Mouse (Mus musculus): ENCODE measurements around the gene Pde6h.

Gene Pde6h

DNA sequence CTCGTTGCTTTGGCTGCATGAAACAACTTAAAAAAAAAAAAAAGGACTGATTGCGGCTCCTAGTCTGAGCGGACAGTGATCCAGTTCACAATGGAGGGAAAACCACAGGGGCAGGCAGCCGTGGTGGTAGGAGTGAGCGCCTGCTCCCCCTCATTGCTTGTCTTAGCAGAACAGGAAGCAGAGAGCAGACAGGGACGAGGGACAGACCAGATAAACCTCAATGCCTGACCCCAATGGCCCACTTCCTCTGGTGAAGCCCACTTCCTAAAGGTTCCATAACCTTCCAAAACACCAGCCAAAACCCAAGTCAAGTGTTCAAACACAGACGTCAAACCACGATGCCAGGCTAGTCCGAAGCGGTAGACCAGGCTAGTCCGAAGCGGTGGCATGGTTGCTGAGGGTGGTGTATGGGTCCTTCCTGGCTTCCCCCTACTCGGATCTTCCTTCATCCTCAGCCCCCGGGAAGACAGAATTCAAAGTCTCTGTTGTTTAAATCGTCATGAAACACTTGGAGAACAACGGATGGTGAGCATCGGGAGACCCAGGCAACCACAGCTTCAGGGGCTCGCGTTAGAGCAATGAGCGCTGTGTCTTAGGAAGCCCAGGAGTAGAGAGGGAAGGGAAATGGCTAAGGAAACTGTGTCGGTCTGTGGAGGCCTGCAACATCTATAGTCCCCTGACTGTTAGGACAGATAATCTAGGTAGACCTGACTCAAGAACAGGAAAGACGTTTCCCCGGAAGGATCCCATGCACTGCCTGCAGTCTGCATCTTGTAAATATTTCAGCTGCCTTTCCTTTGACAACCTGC lies 55.8 kb downstream of the Pde6h start:
- no peak for DNase-seq (ENCODE audit: low spot score in 2 of 2)

DNA sequence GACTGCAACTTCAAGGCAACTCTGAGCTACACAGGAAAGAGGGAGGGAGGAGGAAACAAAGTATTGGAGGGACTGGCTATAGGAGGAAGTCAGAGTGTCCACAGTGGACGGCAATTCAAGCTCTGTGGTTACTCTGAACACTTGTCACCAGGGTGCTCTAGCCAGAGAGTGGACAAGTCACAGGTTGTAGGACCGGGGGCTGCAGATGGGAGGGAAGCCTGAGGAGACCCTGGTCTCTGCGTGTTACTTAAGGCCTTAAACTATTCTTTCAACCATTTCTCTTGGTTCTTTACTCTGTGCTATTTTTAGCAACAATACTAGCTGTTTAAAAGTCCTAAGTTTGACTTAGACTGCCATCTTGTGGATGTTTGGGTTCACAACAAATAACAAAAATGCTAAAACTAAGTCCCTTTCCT lies 56.7 kb downstream of the Pde6h start:
- no peak for DNase-seq (ENCODE audit: low spot score in 2 of 2)

DNA sequence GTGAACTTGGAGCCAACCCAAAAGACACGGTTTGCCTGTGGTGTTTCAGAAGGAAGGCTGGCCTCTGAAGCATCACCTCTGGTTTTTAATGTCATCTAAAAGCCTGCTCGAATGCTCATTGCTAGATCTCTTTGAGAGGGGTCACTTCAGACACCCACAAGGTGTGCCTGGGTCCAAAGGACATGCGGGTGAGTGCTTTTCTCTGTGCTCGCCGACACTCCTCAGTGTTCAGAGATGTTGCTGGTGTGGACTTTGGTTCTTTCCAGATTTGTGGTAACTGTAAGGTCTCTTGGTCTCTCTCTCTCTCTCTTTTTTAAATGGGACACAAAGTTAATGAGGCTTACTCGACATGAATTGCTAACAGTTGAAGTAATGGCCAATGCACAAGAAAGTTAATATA lies 58.9 kb downstream of the Pde6h start:
- no peak for DNase-seq (ENCODE audit: low spot score in 2 of 2)

DNA sequence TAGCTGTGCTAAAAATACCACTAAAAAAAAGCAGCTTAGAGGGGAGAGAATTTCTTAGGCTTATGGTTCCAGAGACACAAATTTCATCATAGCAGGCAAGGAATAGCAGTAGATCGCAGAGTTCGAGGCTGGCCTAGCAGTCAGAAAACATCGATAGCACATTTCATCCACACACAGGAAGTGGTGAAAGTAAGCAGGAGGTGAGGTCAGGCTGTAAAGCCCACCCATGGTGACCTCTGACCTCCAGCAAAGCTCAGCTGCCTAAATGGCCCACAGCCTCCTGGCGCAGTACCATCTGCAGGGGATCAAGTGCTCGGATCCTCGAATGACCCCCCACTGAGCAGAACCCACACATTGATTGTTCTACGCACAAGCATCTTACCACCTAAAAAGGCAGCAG lies 59.6 kb downstream of the Pde6h start:
- DNase-seq (ENCODE audit: low spot score in 2 of 2) = no peak

DNA sequence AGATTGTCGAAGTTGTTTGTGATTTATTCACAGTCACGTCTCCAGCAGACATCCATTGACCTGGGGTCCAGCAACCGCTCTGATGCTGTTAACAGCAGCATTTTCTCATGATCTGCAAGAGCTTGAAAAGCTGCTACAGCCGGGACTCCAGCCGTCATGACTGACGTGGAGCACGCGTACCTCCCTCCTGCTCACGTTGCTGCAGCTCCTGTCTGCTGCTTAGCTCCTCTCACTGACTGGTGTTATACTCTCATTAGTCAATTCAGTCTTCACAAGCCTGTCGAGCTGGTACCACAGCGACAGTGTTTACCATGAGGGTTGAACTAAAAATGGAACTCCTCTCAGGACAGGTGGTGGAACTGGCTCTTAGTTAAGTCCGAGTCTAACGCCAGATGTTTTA lies 62.4 kb downstream of the Pde6h start:
- no peak for DNase-seq (ENCODE audit: low spot score in 2 of 2)

DNA sequence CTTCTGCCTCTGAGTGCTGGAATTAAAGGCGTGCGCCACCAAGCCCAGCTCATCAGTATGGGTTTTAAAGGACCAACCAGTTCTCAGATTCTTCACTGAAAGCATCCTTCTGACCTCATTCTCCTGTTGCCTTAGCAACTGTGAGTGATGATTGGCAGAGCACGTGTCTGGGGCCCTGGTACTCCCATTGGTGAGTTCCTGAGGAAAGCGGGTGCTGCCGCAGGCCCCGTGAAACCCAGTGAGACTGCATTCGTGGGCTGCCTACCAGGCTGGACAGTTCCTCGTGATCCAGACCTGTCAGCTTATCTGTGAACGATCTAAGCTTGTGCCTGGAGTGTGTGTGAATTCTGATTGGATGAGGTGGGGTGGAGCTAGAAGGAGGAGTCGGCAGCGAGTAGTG lies 63.1 kb downstream of the Pde6h start:
- DNase-seq (ENCODE audit: low spot score in 2 of 2) = no peak

DNA sequence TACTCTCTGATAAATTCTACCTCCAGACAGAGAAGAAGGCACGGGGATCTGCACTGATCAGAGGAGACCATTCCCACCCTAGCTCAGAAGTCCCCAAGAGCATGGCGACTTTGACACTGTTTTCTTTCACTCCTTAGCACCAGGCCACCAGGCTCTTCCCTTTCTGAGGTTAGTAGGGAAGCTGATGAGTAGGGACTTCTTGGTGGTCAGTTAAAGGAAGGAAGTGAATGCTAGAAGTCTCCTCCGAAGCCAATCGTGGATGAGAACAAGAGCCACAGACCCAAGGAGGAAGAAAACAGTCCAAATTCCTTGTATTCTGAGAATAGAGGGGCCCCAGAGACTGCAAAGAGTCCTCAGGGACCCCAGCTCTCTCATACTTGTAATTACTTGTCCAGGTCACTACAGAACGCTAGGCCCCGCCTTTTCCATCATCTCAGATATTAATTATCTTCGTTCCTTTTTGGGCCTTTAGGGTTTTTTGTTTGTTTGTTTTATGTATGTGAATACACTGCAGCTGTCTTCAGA lies 65.0 kb downstream of the Pde6h start:
- no peak for DNase-seq (ENCODE audit: low spot score in 2 of 2)

DNA sequence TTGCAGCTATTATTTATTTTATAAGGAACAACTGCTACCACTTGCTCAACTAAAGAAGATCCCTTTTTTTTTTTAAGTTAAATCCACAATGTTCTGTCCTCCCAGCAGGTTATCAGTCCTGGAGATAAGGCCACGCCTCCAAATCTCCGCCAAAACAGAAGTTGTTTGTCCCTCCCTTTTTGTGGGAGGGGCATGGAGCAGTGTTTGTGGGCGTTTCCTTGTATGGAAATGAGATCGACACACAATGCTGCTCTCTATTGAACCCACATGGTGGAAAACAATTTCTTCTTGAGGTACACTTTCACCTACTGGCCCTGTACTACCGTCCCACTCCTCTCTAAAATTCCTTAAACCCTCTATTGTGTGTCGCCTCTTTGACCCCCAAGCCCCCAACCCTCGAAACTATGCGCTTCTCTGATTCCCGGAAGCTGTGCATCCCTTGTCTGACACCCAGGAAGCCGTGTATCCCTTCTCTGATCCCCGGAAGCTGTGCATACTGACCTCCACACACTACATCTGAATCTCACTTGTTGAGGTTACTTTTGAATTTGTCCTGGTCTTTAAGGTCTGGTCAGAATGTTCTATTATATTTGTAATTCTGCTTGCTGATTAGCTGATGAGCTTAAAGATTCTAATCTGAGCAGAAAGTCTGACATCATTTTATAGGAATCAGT lies 66.3 kb downstream of the Pde6h start:
- no peak for DNase-seq (ENCODE audit: low spot score in 2 of 2)

DNA sequence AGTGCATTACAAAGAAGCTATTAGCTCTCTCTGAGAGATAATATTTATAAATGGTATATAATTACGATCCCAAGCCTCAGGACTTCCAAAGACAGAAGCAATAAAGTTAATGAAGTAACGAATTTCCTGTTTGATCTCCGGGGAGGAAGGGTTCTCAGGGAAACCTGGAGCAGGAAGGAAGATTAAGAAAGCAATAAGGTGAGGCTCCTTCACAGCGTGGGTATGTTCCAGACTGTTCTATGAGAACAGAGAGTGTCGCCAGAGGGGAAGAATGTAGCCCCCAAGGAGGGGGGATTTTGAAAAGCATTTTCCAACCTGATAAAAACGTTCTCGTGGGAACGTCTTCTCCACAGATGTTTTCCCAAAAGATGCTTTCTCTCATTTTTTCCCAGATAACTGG lies 66.9 kb downstream of the Pde6h start:
- no peak for DNase-seq (ENCODE audit: low spot score in 2 of 2)

DNA sequence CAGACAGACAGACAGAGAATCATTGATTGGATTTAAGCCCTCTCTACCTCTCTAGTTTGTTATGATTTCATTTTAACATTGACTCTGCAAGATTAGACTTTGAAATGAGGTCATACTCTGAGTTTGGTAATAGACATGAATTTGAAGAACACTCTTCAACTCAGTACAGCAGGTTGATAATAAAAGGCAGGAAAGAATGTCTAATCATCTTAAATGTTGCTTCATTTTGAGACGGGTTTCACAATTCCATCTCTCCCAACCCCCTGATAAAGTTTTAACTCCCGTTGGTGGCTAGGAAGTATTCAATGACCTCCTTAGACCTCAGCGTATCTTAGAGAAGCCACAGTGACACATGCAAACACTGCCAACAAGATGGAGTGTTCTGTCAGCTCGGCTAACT lies 69.9 kb downstream of the Pde6h start:
- DNase-seq (ENCODE audit: low spot score in 2 of 2) = no peak

DNA sequence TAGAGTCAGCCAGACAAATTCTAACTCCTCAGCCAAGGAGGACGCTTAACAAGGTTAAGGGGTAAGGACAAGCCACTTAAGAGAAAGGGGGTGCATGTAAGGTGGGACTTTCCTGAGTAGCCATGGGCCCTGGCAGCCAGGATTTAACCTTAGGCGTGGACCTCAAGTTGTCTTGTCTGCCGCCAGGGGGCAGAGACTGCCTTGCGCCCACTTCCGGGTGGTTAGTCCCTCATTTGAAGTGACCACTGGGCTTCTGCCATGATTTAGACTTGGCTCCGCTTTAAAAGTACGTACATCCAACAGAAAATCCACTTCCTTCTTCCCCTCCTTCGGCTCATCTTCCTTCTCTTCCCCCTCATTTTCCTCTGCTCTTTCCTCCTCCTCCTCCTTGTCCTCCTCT lies 71.9 kb downstream of the Pde6h start:
- no peak for DNase-seq (ENCODE audit: low spot score in 2 of 2)

DNA sequence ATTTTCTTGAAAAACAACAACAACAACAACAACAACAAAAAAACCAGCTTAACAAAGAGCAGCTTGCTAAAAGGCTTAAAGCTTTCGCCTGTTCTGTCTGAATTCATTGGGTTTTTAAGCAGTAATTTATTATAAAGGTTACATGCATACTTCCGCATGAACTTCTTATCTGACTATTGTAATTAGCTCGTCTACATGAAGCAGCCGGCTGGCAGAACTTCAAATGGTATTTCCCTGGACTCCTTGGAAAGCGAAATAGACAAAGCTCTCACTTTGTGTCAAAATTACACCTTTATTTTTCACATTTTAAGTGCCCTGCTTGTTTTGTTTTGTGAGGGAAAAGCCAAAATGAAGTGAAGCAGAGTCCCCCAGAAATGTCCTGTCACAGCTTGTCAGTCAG lies 72.7 kb downstream of the Pde6h start:
- no peak for DNase-seq (ENCODE audit: low spot score in 2 of 2)

DNA sequence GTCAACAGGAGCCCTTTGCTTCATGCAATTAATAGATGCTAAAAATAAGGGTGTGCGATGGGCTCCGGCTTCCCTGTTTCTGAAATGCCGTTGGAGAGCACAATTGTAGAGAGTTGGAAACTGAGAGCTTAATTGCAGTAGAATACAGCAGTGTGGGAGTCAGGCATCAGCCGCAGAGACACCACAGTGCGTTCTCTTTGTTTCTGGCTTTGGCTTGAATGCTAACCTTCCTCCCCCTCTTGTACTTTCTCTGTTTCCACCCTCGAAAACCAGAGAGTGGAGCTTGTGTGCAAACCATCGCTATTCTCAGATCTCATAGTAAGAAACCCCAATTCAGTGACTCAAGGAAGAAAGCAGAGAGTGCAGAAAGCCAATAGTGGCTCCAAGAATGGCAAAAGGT lies 74.5 kb downstream of the Pde6h start:
- DNase-seq (ENCODE audit: low spot score in 2 of 2) = no peak

DNA sequence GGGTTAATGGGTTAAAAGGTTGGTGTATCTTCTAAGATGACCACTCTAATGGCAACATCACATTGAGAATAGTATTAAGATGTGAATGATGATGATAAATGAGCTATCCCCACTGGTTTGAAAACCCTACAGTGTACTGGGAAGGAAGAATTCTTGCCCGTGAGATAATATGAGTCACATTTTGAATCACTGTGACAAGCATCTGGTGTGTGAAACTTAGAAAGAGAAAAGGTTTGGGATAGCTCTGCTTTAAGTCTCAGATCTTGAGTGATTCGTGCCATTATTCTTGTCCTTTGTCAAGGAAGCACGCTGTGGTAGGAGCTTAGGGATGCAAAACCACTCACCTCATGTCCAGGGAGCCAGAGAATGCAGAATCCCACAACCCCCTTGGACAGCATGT lies 75.4 kb downstream of the Pde6h start:
- DNase-seq (ENCODE audit: low spot score in 2 of 2) = no peak

DNA sequence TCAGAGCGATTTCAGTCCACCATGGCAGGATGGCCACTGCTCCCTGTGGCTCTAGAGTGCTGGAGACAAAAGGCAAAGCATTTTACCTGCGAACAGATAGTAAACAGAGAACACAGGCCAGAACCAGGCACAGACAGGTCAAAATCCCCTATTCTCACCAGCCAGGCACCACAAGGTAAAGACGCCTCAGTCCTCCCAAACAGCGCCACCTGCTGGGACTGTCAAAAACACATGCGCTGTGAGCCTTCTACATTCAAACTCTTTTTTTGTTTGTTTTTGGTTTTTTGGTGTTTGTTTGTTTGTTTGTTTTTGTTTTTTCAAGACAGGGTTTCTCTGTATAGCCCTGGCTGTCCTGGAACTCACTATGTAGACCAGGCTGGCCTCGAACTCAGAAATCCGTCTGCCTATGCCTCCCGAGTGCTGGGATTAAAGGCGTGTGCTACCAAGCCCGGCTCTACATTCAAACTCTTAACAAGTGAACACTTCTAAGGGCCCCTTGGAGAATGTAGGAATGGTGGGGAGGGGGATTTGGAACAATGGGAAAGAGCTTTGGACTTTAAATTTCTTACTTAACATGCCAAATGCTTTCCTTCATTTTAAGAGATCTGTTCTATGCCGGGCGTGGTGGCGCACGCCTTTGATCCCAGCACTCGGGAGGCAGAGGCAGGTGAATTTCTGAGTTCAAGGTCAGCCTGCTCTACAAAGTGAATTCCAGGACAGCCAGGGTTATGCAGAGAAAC lies 76.2 kb downstream of the Pde6h start:
- DNase-seq (ENCODE audit: low spot score in 2 of 2) = no peak

DNA sequence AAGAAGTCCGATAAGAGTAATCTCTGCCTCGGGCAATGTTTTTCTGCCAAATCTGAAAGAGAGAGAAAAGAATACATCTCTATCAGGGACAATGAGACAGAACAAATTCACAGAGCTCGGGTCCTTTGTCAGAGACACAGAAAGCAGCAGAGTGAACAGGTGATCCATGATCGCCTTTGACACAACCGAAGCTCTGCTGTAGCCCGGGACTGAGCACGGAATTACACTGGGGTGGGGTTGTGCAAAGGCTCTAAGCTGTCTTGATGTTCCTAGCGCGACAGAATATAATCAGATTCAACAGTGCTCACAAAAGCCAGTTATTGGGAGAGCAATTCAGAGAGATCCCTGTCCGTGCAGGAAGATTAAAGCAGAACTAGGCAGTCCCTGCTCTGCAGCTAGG lies 77.1 kb downstream of the Pde6h start:
- no peak for DNase-seq (ENCODE audit: low spot score in 2 of 2)

DNA sequence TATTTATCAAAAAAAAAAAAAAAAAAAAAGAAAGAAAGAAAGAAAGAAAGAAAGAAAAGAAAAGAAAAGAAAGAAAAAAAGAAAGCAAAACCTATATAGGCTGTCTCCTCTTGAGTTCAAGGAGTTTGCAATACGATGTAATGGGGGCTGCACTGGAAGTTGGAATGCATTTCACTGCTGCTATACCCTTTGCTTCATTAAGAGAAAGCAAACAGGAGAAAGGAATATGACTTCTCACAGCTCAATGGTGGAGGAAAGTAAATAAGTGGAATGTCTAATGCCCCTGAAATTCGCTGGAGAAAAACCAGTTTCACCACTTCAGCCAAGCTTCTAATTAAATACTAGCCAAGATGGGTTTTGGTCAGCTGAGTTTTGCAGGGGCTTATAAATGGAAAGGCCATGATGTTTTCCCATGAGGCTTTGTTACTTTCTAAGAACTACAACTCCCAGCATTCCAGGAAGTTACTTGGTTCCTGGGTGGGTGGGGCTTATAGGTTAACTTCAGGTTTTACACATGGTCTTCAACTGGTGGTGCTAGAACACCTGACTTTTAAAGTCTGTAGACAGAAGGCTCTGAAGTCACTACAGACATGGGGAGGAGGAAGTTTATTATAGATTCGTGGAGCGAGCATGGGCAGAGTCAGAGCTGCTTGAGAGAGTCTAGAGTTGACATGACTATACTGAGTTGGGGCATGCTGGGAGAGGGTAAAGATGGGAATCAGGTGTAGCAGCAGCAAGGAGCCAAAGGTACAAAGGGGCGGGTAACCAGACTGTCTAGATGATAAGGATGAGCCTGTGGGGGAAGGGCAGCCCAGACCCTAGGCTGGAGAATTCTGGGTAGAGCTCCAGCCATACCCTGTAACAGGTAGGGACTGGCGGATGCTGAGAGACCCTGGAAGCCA lies 77.9 kb downstream of the Pde6h start:
- DNase-seq (ENCODE audit: low spot score in 2 of 2) = no peak

DNA sequence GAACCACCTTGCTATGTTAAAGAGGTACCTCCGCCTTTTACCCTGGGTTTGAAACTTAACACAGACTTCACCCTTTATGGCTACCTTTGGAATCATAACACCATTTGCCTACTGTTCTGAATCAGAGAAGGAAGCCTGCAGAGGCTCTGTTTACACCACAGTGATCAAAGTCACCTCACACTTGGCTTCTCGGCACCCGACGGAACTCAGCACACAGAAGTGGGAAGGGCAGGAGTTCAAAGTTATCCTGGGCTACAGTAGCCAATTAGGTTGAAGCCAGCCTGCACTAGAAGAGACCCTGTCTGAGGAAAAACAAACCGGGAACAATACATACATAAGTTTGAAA lies 78.5 kb downstream of the Pde6h start:
- DNase-seq (ENCODE audit: low spot score in 2 of 2) = no peak

DNA sequence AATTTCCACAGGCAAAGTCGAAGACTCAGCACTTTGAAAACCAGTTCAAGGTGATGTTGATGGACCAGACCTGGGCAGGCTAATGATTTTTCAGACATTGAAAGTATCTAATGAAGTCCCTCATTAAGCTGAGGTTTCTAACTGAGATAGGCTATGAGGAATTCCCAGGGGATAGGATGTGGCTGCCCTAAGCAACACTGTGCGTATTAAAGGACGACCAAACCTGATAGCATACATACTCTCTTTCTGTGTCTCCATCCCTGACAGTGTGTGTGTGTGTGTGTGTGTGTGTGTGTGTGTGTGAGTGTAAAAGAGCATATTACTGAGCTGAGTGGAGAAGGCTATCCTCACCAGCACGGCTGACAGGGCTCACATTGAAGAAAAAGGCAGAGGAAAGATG lies 80.7 kb downstream of the Pde6h start:
- no peak for DNase-seq (ENCODE audit: low spot score in 2 of 2)

DNA sequence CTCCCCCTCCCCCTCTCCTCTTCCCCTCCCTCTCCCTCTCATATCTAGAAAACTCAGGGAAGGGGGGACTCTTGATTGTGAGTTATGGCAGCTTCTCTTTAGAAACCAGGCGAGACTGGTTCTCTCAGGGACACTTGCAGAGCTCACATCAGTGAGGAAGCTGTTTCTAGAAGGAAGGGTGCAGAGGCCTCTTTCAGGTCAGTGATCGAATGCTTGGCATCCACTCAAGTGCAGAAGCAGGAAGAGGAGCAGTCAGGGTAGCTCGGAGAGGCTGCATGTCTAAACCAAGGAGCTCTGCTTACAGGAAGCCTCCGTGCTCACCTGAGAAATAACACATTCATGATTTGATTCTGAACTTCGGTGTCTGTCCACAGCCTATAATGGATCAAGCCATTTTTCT lies 87.6 kb downstream of the Pde6h start:
- DNase-seq (ENCODE audit: low spot score in 2 of 2) = no peak

DNA sequence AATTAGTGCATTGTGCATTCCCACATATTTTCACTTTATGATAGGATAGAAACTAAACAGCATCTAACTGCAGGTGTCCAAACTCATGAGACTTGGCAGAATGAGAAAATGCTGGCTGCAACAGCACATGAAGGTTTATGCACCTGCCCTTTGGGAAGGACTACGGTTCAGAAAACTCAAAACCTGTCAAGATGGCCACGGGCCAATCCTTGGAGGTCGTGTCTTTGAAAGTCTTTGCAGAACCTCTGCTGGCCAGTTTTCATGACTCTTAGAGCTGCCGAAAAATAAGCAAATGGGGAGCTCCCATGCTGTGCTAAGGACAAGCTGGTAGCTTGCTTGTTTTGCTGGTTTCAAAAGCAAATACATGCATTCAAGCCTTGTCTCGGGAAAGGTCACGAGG lies 90.7 kb downstream of the Pde6h start:
- DNase-seq (ENCODE audit: low spot score in 2 of 2) = no peak

Data from right cerebral cortex, postnatal 10 days (tissue).